Mouse (Mus musculus): ENCODE results near the gene Sf1. TPM values are rescaled to one million over a fixed set of nuclear protein-coding genes. Genes with fewer than 3 reads are reported as not detected.

The Sf1 gene
- polyA plus RNA-seq, 1 experiment from 2014 or later, result 49.5 TPM

DNA sequence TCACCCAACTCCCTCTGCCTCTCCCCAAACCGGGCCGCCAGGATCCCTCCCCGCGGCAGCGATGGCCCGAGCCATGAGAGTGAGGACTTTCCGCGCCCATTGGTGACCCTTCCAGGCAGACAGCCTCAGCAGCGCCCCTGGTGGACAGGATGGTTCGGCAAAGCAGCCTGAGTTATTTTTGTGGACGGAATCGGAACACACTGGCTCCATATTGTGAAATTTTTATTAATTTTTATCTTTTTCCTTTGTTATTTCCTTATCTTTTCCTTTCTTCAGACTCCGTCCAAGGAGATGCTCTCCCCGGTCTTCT, 12.7 kb downstream of the Sf1 start:
- DNase-seq (ENCODE audit: low spot score), result peak; percentile 39
- 74% methylated on average over 14 of the region's 14 CpGs for WGBS
- Histone ChIP-seq H3K36me3 (ENCODE audit: insufficient read depth, low read length) (peaks cover 50% of the 10 kb centered on the region), H3K27me3 (replicated peaks; ENCODE audit: insufficient read depth, low read length) (no peaks in the 10 kb centered on the region), H3K4me1 (ENCODE audit: insufficient read depth, low read depth, low read length) (no peaks in the 10 kb centered on the region), H3K9me3 (ENCODE audit: low read length) (no peaks in the 10 kb centered on the region), H3K4me2 (replicated peaks; ENCODE audit: low read depth, low read length) (no peak overlapping the region), H3K4me3 (ENCODE audit: low read depth, low read length) (no peak overlapping the region), H3K27ac (ENCODE audit: low read length) (no peak overlapping the region), H3K9ac (replicated peaks; ENCODE audit: low read depth) (no peak overlapping the region)
- TF ChIP-seq EP300 (IDR thresholded peaks at IDR 0.05), result no peak
- TF ChIP-seq CTCF (IDR thresholded peaks at IDR 0.05), result peak; percentile 78
- no peak for ATAC-seq

DNA sequence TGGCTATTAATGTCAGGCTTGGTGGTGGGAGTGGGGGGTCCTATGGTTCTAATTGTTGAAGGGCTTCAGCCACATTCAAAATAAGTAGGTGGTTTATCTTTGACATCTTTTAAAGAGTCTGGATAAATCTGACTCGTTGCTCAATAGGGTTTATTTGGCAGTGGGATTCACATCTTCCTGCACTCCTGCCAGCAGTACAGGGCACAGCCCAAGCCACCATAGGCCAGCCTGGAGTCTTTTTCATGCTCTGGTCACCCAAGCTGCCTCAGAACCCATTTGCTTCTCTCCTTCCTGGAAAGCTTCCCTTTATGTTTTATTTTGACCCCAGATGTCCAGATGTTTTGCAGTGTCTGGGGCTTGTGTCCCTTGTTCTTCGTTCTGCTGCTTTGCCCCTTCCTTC, 13.2 kb downstream of the Sf1 start:
- WGBS, result 61% methylated on average over 2 of the region's 2 CpGs
- H3K27ac ChIP-seq (ENCODE audit: low read length), result no peak overlapping the region

DNA sequence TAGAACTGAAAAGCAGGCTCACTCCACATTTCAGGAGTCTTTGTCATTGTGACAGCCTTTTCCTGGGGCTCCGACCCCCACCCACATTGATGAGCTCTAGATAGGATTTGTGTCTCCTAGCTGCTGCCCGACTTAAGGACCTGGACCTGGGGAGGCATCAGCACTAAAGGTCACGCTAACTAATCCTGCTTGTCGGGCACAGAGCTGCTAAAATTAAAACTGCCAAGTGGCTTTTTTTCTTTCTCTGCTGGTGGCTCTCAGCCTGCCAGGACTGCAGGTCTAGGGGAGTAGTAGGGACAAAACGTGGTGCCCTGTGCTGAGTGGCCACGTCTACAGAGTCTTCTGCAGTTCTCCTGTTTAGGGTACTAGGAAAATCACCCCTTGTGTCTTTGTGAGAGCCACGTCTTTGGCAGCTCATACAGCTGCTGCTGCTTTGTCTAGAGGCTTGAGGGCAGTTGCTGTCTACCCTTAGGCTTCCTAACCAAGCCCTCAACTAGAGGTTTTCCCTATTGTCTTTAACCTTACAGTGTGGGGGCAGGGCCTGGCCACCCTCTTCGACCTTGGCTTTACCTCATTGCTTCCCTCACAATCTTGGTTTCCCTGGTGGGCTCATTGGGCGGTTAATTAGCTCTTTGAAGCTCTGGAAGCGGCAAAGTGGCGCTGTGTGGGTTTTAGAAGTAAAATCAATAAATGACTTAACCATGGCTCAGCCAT, 14.0 kb downstream of the Sf1 start:
- no peaks in the 10 kb centered on the region for H3K9me3 ChIP-seq (ENCODE audit: low read length)
- no peak overlapping the region for H3K4me3 ChIP-seq (ENCODE audit: low read depth, low read length)
- peaks cover 37% of the 10 kb centered on the region for H3K36me3 ChIP-seq (ENCODE audit: insufficient read depth, low read length)
- no peaks in the 10 kb centered on the region for H3K27me3 ChIP-seq (replicated peaks; ENCODE audit: insufficient read depth, low read length)
- TF ChIP-seq CTCF (IDR thresholded peaks at IDR 0.05) (no peak), EP300 (IDR thresholded peaks at IDR 0.05) (no peak)
- no peak overlapping the region for H3K9ac ChIP-seq (replicated peaks; ENCODE audit: low read depth)
- no peaks in the 10 kb centered on the region; the same call in 1 of the 2 replicates for H3K4me1 ChIP-seq (ENCODE audit: insufficient read depth, low read depth, low read length)
- WGBS, result 83% methylated on average over 11 of the region's 11 CpGs
- ATAC-seq (no peak), DNase-seq (ENCODE audit: low spot score) (no peak)
- no peak overlapping the region for H3K4me2 ChIP-seq (replicated peaks; ENCODE audit: low read depth, low read length)
- no peak overlapping the region for H3K27ac ChIP-seq (ENCODE audit: low read length)

More for the DNA sequence above, 13.2 kb downstream of the Sf1 start:
- Histone ChIP-seq H3K27me3 (replicated peaks; ENCODE audit: insufficient read depth, low read length) (no peaks in the 10 kb centered on the region), H3K9ac (replicated peaks; ENCODE audit: low read depth) (no peak overlapping the region), H3K4me3 (ENCODE audit: low read depth, low read length) (no peak overlapping the region), H3K9me3 (ENCODE audit: low read length) (no peaks in the 10 kb centered on the region), H3K36me3 (ENCODE audit: insufficient read depth, low read length) (peaks cover 45% of the 10 kb centered on the region), H3K4me2 (replicated peaks; ENCODE audit: low read depth, low read length) (no peak overlapping the region), H3K4me1 (ENCODE audit: insufficient read depth, low read depth, low read length) (no peaks in the 10 kb centered on the region)
- no peak for TF ChIP-seq CTCF (IDR thresholded peaks at IDR 0.05)
- TF ChIP-seq EP300 (IDR thresholded peaks at IDR 0.05), result no peak
- ATAC-seq, result no peak
- no peak for DNase-seq (ENCODE audit: low spot score)

DNA sequence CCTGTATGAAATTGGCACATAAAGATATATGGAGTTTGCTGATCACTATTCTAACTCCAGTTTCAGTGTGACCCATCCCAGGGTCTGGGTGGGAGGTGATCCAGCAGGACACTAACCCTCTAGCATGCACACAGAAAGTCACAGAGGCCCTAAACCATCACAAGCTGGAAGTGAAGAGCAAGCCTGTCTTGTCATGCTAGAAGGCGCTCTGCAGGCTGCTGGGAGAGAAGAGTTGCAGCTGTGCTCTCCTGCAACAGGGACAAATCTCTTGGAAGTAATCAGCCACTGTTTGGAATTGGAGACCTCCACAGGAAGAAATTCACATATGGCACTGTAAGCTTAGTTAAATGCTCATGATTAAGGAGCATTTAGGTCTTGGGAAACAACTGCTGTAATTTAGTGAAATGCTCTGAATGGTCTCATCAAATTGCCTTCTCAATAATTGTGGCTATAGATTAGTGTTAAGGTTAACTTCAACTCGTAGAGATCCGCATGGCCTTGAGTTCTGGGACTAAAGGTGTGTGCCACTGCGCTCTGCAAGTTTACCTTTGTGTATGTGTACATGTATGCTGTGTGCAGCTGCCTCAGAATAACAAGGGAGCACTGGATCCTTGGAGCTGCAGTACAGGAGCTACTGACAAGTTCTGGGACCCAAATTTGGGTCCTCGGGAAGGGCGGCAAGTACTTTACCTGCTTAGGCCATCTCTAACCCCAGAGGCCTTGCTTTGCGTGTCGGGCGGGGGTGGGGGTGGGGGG, 17.1 kb downstream of the Sf1 start:
- H3K27ac ChIP-seq (ENCODE audit: low read length), result no peak overlapping the region
- no peak overlapping the region for H3K4me3 ChIP-seq (ENCODE audit: low read depth, low read length)
- H3K27me3 ChIP-seq (replicated peaks; ENCODE audit: insufficient read depth, low read length), result no peaks in the 10 kb centered on the region
- no peak overlapping the region for H3K9ac ChIP-seq (replicated peaks; ENCODE audit: low read depth)
- peaks cover 13% of the 10 kb centered on the region for H3K36me3 ChIP-seq (ENCODE audit: insufficient read depth, low read length)
- 87% methylated on average over 9 of the region's 9 CpGs for WGBS
- DNase-seq (ENCODE audit: low spot score) (peak; percentile 76), ATAC-seq (peak; percentile 8; the same call in 1 of the 2 replicates)
- H3K9me3 ChIP-seq (ENCODE audit: low read length), result no peaks in the 10 kb centered on the region
- TF ChIP-seq EP300 (IDR thresholded peaks at IDR 0.05), result no peak
- 0 out of 2 replicates have a peak, but pooled peaks have one; percentile 18 for TF ChIP-seq CTCF (IDR thresholded peaks at IDR 0.05)
- no peak overlapping the region for H3K4me2 ChIP-seq (replicated peaks; ENCODE audit: low read depth, low read length)
- peaks cover 14% of the 10 kb centered on the region; the same call in 1 of the 2 replicates for H3K4me1 ChIP-seq (ENCODE audit: insufficient read depth, low read depth, low read length)

DNA sequence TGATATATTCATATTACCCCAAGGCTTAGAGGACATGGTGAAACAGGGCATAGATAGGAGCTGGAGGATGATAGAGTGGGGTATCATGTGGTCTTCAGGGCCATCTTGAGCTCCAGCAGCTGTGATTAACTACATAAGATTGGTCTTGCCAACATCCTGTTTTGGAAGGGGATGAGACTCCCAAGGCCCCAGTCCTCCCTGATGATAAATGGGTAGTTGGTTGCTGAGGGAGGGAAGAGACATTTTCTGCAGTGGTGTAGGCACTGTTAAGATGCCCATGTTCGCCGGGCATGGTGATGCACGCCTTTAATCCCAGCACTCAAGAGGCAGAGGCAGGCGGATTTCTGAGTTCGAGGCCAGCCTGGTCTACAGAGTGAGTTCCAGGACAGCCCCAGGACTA, 17.7 kb downstream of the Sf1 start:
- H3K27me3 ChIP-seq (replicated peaks; ENCODE audit: insufficient read depth, low read length), result no peaks in the 10 kb centered on the region
- no peak overlapping the region for H3K4me3 ChIP-seq (ENCODE audit: low read depth, low read length)
- 95% methylated on average over 5 of the region's 5 CpGs for WGBS
- H3K27ac ChIP-seq (ENCODE audit: low read length), result no peak overlapping the region
- H3K4me1 ChIP-seq (ENCODE audit: insufficient read depth, low read depth, low read length), result peaks cover 14% of the 10 kb centered on the region; the same call in 1 of the 2 replicates
- H3K4me2 ChIP-seq (replicated peaks; ENCODE audit: low read depth, low read length), result no peak overlapping the region
- H3K9ac ChIP-seq (replicated peaks; ENCODE audit: low read depth), result no peak overlapping the region
- DNase-seq (ENCODE audit: low spot score), result no peak
- no peak for ATAC-seq
- H3K9me3 ChIP-seq (ENCODE audit: low read length), result no peaks in the 10 kb centered on the region
- TF ChIP-seq CTCF (IDR thresholded peaks at IDR 0.05) (no peak), EP300 (IDR thresholded peaks at IDR 0.05) (no peak)
- peaks cover 7% of the 10 kb centered on the region; the same call in 1 of the 2 replicates for H3K36me3 ChIP-seq (ENCODE audit: insufficient read depth, low read length)

DNA sequence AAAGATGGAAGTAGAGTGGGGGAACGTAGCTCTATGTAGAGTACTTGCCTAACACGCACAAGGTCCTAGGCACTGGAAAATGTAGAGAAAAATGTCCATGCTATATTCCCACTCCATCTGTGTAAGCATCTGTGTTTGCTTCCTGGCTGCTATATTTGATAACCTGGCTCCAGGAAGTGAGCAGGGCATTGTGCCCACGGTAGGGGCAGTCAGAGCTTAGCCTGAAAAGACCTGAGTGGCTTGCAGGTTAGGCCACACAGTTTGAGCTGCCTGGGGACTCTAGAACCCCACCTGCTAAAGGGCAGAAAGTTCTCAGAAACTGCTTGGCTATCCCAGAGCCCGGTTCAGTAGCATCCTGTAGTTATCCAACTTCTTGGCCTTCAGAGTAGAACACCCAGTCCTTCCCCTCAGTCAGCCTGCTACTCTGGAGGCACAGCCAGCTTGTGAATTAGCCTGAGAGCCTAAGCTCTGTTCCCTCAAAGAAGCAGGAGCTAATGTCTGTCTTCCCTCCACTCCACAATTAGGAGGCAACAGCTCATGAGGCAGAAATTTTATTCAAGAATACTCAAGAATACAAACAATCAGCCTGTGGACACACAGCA, 18.9 kb downstream of the Sf1 start:
- no peak overlapping the region for H3K4me3 ChIP-seq (ENCODE audit: low read depth, low read length)
- no peak for TF ChIP-seq CTCF (IDR thresholded peaks at IDR 0.05)
- no peak for TF ChIP-seq EP300 (IDR thresholded peaks at IDR 0.05)
- 49% methylated on average over 4 of the region's 4 CpGs for WGBS
- H3K9me3 ChIP-seq (ENCODE audit: low read length), result no peaks in the 10 kb centered on the region
- H3K27ac ChIP-seq (ENCODE audit: low read length), result no peak overlapping the region
- H3K4me2 ChIP-seq (replicated peaks; ENCODE audit: low read depth, low read length), result no peak overlapping the region
- peaks cover 6% of the 10 kb centered on the region; the same call in 1 of the 2 replicates for H3K36me3 ChIP-seq (ENCODE audit: insufficient read depth, low read length)
- H3K4me1 ChIP-seq (ENCODE audit: insufficient read depth, low read depth, low read length), result peaks cover 14% of the 10 kb centered on the region; the same call in 1 of the 2 replicates
- no peak for DNase-seq (ENCODE audit: low spot score)
- H3K27me3 ChIP-seq (replicated peaks; ENCODE audit: insufficient read depth, low read length), result no peaks in the 10 kb centered on the region
- ATAC-seq, result no peak
- no peak overlapping the region for H3K9ac ChIP-seq (replicated peaks; ENCODE audit: low read depth)

Data from lung, postnatal 0 days (tissue).